Mouse (Mus musculus): ENCODE results near the gene Olfr1133. TPM values are rescaled to one million over a fixed set of nuclear protein-coding genes. Genes with fewer than 3 reads are reported as not detected.
"Not testable (repeated sequence)": the region's sequence is repeated elsewhere in the genome, so short reads cannot be mapped to it uniquely, and the experiment has no call there.

Olfr1133 gene
- polyA plus RNA-seq (2015; fragmentation: Nextera tagmentation; extraction: Ambion mirVana) = not detected in 2 replicates

DNA sequence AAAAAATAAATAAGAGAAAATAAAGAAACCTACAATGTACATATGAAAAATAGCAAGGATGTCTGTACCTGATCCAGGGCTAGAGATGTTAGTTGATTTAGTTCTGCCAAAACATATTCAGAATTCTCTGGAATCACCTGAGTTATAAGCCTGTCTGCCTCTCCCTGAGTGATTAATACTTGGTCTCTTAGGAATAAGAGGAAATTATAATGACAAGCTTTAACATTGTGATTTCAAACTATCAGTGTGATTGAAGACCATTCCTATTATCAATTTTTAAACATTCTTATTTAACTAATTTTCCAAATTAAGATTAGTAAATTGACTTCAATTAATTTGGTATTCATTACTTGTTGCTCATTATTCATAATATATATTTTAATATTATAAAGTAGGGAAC is at the start of gene Olfr1133:
Gene Olfr1133 (minus strand): TSS at position 101 of the 400 bp plus-strand sequence.
- H3K4me1 ChIP-seq (ENCODE audit: control insufficient read depth, insufficient read depth, low read depth, low read length) = no peaks in the 10 kb centered on the region
- no peaks in the 10 kb centered on the region for H3K36me3 ChIP-seq (ENCODE audit: control insufficient read depth, insufficient read depth, low read length)
- H3K9ac ChIP-seq (ENCODE audit: low read depth, low read length) = no peak within 1 kb of the TSS
- H3K27me3 ChIP-seq (replicated peaks; ENCODE audit: control insufficient read depth, insufficient read depth, low read length) = no peaks in the 10 kb centered on the region
- no peak within 1 kb of the TSS for H3K27ac ChIP-seq (ENCODE audit: low read depth, low read length)
- H3K4me3 ChIP-seq (ENCODE audit: low read length) = no peak within 1 kb of the TSS
- ATAC-seq = no peak
- no peak within 1 kb of the TSS for H3K4me2 ChIP-seq (ENCODE audit: low read length)
- no peaks in the 10 kb centered on the region for H3K9me3 ChIP-seq (ENCODE audit: control insufficient read depth, low read length)

GRCm38 (mm10) chr2:87693847-87694246 is 46.7 kb upstream of the Olfr1133 start, which contains the start of gene Olfr1136:
Gene Olfr1136 (minus strand): TSS chr2:87693947.
- no peaks in the 10 kb centered on the region for H3K36me3 ChIP-seq (ENCODE audit: control insufficient read depth, insufficient read depth, low read length)
- H3K27me3 ChIP-seq (replicated peaks; ENCODE audit: control insufficient read depth, insufficient read depth, low read length) = no peaks in the 10 kb centered on the region
- H3K27ac ChIP-seq (ENCODE audit: low read depth, low read length) = no peak within 1 kb of the TSS
- no peak for ATAC-seq
- H3K9me3 ChIP-seq (ENCODE audit: control insufficient read depth, low read length) = no peaks in the 10 kb centered on the region
- H3K4me2 ChIP-seq (ENCODE audit: low read length) = no peak within 1 kb of the TSS
- no peaks in the 10 kb centered on the region for H3K4me1 ChIP-seq (ENCODE audit: control insufficient read depth, insufficient read depth, low read depth, low read length)
- H3K4me3 ChIP-seq (ENCODE audit: low read length) = no peak within 1 kb of the TSS
- H3K9ac ChIP-seq (ENCODE audit: low read depth, low read length) = no peak within 1 kb of the TSS

DNA sequence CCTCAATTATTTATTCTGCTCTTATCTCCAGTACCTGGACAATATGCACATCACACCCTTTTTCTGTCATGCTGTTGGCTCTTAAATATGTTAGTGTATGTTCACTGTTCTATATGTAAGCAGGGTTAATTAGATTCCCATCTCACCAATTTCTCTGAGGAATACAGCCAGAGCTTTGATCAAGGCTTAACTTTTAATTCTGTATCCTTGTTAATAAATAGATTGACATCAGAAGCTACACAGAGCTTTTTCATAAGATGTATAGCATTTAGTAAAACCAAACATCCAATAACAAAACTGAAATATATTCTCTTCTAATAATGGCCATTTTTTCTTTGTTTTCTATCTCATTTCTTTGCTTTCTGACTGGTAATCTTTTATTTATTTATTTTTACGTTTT is 26.4 kb upstream of the Olfr1133 start, which contains the start of gene Olfr1135:
Gene Olfr1135 (minus strand): TSS at position 101 of the 400 bp plus-strand sequence.
- Histone ChIP-seq H3K4me3 (ENCODE audit: low read length) (no peak within 1 kb of the TSS), H3K27me3 (replicated peaks; ENCODE audit: control insufficient read depth, insufficient read depth, low read length) (no peaks in the 10 kb centered on the region), H3K9ac (ENCODE audit: low read depth, low read length) (no peak within 1 kb of the TSS), H3K36me3 (ENCODE audit: control insufficient read depth, insufficient read depth, low read length) (no peaks in the 10 kb centered on the region), H3K4me1 (ENCODE audit: control insufficient read depth, insufficient read depth, low read depth, low read length) (no peaks in the 10 kb centered on the region), H3K4me2 (ENCODE audit: low read length) (no peak within 1 kb of the TSS), H3K27ac (ENCODE audit: low read depth, low read length) (no peak within 1 kb of the TSS), H3K9me3 (ENCODE audit: control insufficient read depth, low read length) (no peaks in the 10 kb centered on the region)
- no peak for ATAC-seq
- 17% methylated on average over 1 of the region's 1 CpGs for WGBS

DNA sequence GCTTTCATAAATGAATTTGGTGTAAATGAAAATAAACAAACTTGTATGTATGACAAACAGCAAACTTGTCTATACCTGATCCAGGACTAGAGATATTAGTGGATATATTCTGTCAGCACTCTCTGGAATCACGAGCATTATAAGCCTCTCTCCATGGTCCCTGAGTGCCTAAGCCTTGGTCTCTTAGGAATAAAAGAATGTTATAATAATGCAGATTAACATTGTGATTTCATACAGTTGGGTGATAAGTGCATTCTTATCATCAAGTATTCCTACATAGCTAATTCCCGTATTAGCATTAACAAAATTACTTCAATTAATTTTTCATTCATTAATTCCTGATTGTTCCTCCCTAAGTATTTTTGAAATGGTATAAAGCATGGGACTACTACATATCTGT is 11.2 kb upstream of the Olfr1133 start, which contains the start of gene Olfr1134:
Gene Olfr1134 (minus strand): TSS at position 101 of the 400 bp plus-strand sequence.
- Histone ChIP-seq H3K27ac (ENCODE audit: low read depth, low read length) (no peak within 1 kb of the TSS), H3K9ac (ENCODE audit: low read depth, low read length) (no peak within 1 kb of the TSS), H3K4me2 (ENCODE audit: low read length) (no peak within 1 kb of the TSS), H3K36me3 (ENCODE audit: control insufficient read depth, insufficient read depth, low read length) (no peaks in the 10 kb centered on the region), H3K9me3 (ENCODE audit: control insufficient read depth, low read length) (no peaks in the 10 kb centered on the region), H3K27me3 (replicated peaks; ENCODE audit: control insufficient read depth, insufficient read depth, low read length) (no peaks in the 10 kb centered on the region), H3K4me3 (ENCODE audit: low read length) (no peak within 1 kb of the TSS), H3K4me1 (ENCODE audit: control insufficient read depth, insufficient read depth, low read depth, low read length) (no peaks in the 10 kb centered on the region)
- WGBS = 85% methylated on average over 2 of the region's 2 CpGs
- ATAC-seq = no peak

DNA sequence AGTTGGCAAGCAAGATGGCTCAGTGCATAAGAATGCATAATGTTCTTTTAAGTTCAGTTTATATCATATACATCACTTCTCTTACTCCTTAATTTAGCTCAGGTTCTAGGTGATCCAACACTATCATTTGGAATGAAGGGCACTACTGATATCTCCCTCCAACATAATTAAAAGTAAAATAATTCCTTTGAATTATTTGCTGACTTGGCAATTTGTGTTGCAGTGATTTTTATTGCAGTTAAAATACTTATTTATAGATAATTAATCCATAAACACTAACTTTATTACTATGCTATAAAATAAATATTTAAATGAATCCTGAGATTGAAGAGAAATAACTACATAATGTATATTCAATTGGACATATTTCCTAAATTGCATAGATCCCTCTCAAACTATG is 4.7 kb downstream of the Olfr1133 start:
- Histone ChIP-seq H3K4me3 (ENCODE audit: low read length) (no peak overlapping the region), H3K9ac (ENCODE audit: low read depth, low read length) (no peak overlapping the region), H3K9me3 (ENCODE audit: control insufficient read depth, low read length) (no peaks in the 10 kb centered on the region), H3K4me1 (ENCODE audit: control insufficient read depth, insufficient read depth, low read depth, low read length) (no peaks in the 10 kb centered on the region), H3K36me3 (ENCODE audit: control insufficient read depth, insufficient read depth, low read length) (no peaks in the 10 kb centered on the region), H3K27ac (ENCODE audit: low read depth, low read length) (no peak overlapping the region), H3K27me3 (replicated peaks; ENCODE audit: control insufficient read depth, insufficient read depth, low read length) (no peaks in the 10 kb centered on the region), H3K4me2 (ENCODE audit: low read length) (no peak overlapping the region)
- ATAC-seq = no peak

GRCm38 (mm10) chr2:87637435-87637834 is 9.7 kb downstream of the Olfr1133 start, which contains the start of gene Olfr1132:
Gene Olfr1132 (minus strand): TSS chr2:87637535.
- Histone ChIP-seq H3K4me1 (ENCODE audit: control insufficient read depth, insufficient read depth, low read depth, low read length) (no peaks in the 10 kb centered on the region), H3K36me3 (ENCODE audit: control insufficient read depth, insufficient read depth, low read length) (no peaks in the 10 kb centered on the region), H3K9ac (ENCODE audit: low read depth, low read length) (no peak within 1 kb of the TSS), H3K4me3 (ENCODE audit: low read length) (no peak within 1 kb of the TSS), H3K4me2 (ENCODE audit: low read length) (no peak within 1 kb of the TSS), H3K27me3 (replicated peaks; ENCODE audit: control insufficient read depth, insufficient read depth, low read length) (no peaks in the 10 kb centered on the region), H3K27ac (ENCODE audit: low read depth, low read length) (no peak within 1 kb of the TSS), H3K9me3 (ENCODE audit: control insufficient read depth, low read length) (no peaks in the 10 kb centered on the region)
- ATAC-seq = no peak

GRCm38 (mm10) chr2:87626804-87627203 is 20.4 kb downstream of the Olfr1133 start, which contains the start of gene Olfr1131:
Gene Olfr1131 (plus strand): TSS chr2:87627104.
- ATAC-seq = no peak
- no peaks in the 10 kb centered on the region for H3K36me3 ChIP-seq (ENCODE audit: control insufficient read depth, insufficient read depth, low read length)
- H3K4me3 ChIP-seq (ENCODE audit: low read length) = no peak within 1 kb of the TSS
- no peaks in the 10 kb centered on the region for H3K9me3 ChIP-seq (ENCODE audit: control insufficient read depth, low read length)
- no peak within 1 kb of the TSS for H3K27ac ChIP-seq (ENCODE audit: low read depth, low read length)
- WGBS = 72% methylated on average over 3 of the region's 3 CpGs
- no peak within 1 kb of the TSS for H3K4me2 ChIP-seq (ENCODE audit: low read length)
- no peaks in the 10 kb centered on the region for H3K4me1 ChIP-seq (ENCODE audit: control insufficient read depth, insufficient read depth, low read depth, low read length)
- no peaks in the 10 kb centered on the region for H3K27me3 ChIP-seq (replicated peaks; ENCODE audit: control insufficient read depth, insufficient read depth, low read length)
- no peak within 1 kb of the TSS for H3K9ac ChIP-seq (ENCODE audit: low read depth, low read length)

GRCm38 (mm10) chr2:87605912-87606311 is 41.3 kb downstream of the Olfr1133 start, which contains the start of gene Olfr1130:
Gene Olfr1130 (plus strand): TSS chr2:87606212.
- ATAC-seq; H3K9me3 ChIP-seq (ENCODE audit: control insufficient read depth, low read length); H3K4me1 ChIP-seq (ENCODE audit: control insufficient read depth, insufficient read depth, low read depth, low read length): not testable (repeated sequence)

More at GRCm38 (mm10) chr2:87605912-87606311, 41.3 kb downstream of the Olfr1133 start, which contains the start of gene Olfr1130:
- not testable (repeated sequence) for H3K36me3 ChIP-seq (ENCODE audit: control insufficient read depth, insufficient read depth, low read length); H3K9ac ChIP-seq (ENCODE audit: low read depth, low read length); H3K27ac ChIP-seq (ENCODE audit: low read depth, low read length); H3K4me2 ChIP-seq (ENCODE audit: low read length); H3K27me3 ChIP-seq (replicated peaks; ENCODE audit: control insufficient read depth, insufficient read depth, low read length); H3K4me3 ChIP-seq (ENCODE audit: low read length)

Measured in hindbrain, embryonic 16.5 days (tissue).